Mouse (Mus musculus): ENCODE measurements around the gene Sh3bgrl. TPM values are rescaled to one million over a fixed set of nuclear protein-coding genes. Genes with fewer than 3 reads are reported as not detected.

Gene Sh3bgrl
- polyA plus RNA-seq, 1 experiment, result 18.5 TPM

- no peaks in the 10 kb centered on the region for H3K27me3 ChIP-seq (ENCODE audit: control insufficient read depth, insufficient read depth, insufficient read length)
These were observed 31.7 kb downstream of the Sh3bgrl start for GRCm38 (mm10) chrX:109126847-109127246.

GRCm38 (mm10) chrX:109127551-109128088 lies 32.5 kb downstream of the Sh3bgrl start:
- no peaks in the 10 kb centered on the region for H3K27me3 ChIP-seq (ENCODE audit: control insufficient read depth, insufficient read depth, insufficient read length)
- H3K4me3 ChIP-seq, result no peak overlapping the region
- no peaks in the 10 kb centered on the region for H3K36me3 ChIP-seq (ENCODE audit: control insufficient read depth, insufficient read depth)
- no peak overlapping the region for H3ac ChIP-seq (ENCODE audit: control insufficient read depth, insufficient read length)
- no peak overlapping the region for H3K4me2 ChIP-seq (ENCODE audit: low read depth)
- H3K79me2 ChIP-seq (ENCODE audit: control insufficient read depth, insufficient read depth), result peaks cover 64% of the 10 kb centered on the region
- TF ChIP-seq MYOG (IDR thresholded peaks at IDR 0.05; ENCODE audit: control insufficient read depth in 1 of 3, insufficient read depth in 1 of 3, insufficient read length in 2 of 3, low read depth in 2 of 3) (no peak), MAX (IDR thresholded peaks at IDR 0.05; ENCODE audit: low read depth) (no peak), MYOD1 (IDR thresholded peaks at IDR 0.05; ENCODE audit: control insufficient read depth in 1 of 3, insufficient read length in 2 of 3, low read depth in 2 of 3) (no peak), REST (IDR thresholded peaks at IDR 0.05; ENCODE audit: insufficient read depth, insufficient read length) (no peak), E2F4 (IDR thresholded peaks at IDR 0.05; ENCODE audit: insufficient read depth) (no peak), POLR2AphosphoS2 (IDR thresholded peaks at IDR 0.05; ENCODE audit: insufficient read length, low read depth) (no peak), POLR2A (IDR thresholded peaks at IDR 0.05; ENCODE audit: insufficient read length, low read depth) (no peak), TCF12 (IDR thresholded peaks at IDR 0.05; ENCODE audit: insufficient read depth, poor library complexity, severe bottlenecking) (no peak), SRF (IDR thresholded peaks at IDR 0.05; ENCODE audit: control insufficient read depth, insufficient read length, low read depth) (no peak), USF1 (IDR thresholded peaks at IDR 0.05; ENCODE audit: low read depth) (no peak), TCF3 (IDR thresholded peaks at IDR 0.05; ENCODE audit: insufficient read length, low read depth) (no peak), CEBPB (IDR thresholded peaks at IDR 0.05; ENCODE audit: insufficient read depth, poor library complexity, severe bottlenecking) (no peak)

More at GRCm38 (mm10) chrX:109126847-109127246, 31.7 kb downstream of the Sh3bgrl start:
- H3K4me3 ChIP-seq, result no peak overlapping the region
- H3K36me3 ChIP-seq (ENCODE audit: control insufficient read depth, insufficient read depth), result no peaks in the 10 kb centered on the region
- peaks cover 58% of the 10 kb centered on the region for H3K79me2 ChIP-seq (ENCODE audit: control insufficient read depth, insufficient read depth)
- H3ac ChIP-seq (ENCODE audit: control insufficient read depth, insufficient read length), result no peak overlapping the region
- TF ChIP-seq E2F4 (IDR thresholded peaks at IDR 0.05; ENCODE audit: insufficient read depth) (no peak), TCF3 (IDR thresholded peaks at IDR 0.05; ENCODE audit: insufficient read length, low read depth) (no peak), POLR2A (IDR thresholded peaks at IDR 0.05; ENCODE audit: insufficient read length, low read depth) (no peak), MYOG (IDR thresholded peaks at IDR 0.05; ENCODE audit: control insufficient read depth in 1 of 3, insufficient read depth in 1 of 3, insufficient read length in 2 of 3, low read depth in 2 of 3) (no peak), CEBPB (IDR thresholded peaks at IDR 0.05; ENCODE audit: insufficient read depth, poor library complexity, severe bottlenecking) (no peak), USF1 (IDR thresholded peaks at IDR 0.05; ENCODE audit: low read depth) (no peak), POLR2AphosphoS2 (IDR thresholded peaks at IDR 0.05; ENCODE audit: insufficient read length, low read depth) (no peak), MAX (IDR thresholded peaks at IDR 0.05; ENCODE audit: low read depth) (no peak), MYOD1 (IDR thresholded peaks at IDR 0.05; ENCODE audit: control insufficient read depth in 1 of 3, insufficient read length in 2 of 3, low read depth in 2 of 3) (no peak), REST (IDR thresholded peaks at IDR 0.05; ENCODE audit: insufficient read depth, insufficient read length) (no peak), SRF (IDR thresholded peaks at IDR 0.05; ENCODE audit: control insufficient read depth, insufficient read length, low read depth) (no peak), TCF12 (IDR thresholded peaks at IDR 0.05; ENCODE audit: insufficient read depth, poor library complexity, severe bottlenecking) (no peak)
- H3K4me2 ChIP-seq (ENCODE audit: low read depth), result no peak overlapping the region

- Histone ChIP-seq H3K4me3 (no peak overlapping the region), H3K27me3 (ENCODE audit: control insufficient read depth, insufficient read depth, insufficient read length) (no peaks in the 10 kb centered on the region), H3K4me2 (ENCODE audit: low read depth) (no peak overlapping the region), H3K36me3 (ENCODE audit: control insufficient read depth, insufficient read depth) (no peaks in the 10 kb centered on the region), H3K79me2 (ENCODE audit: control insufficient read depth, insufficient read depth) (peaks cover 61% of the 10 kb centered on the region), H3ac (ENCODE audit: control insufficient read depth, insufficient read length) (no peak overlapping the region)
- TF ChIP-seq POLR2AphosphoS2 (IDR thresholded peaks at IDR 0.05; ENCODE audit: insufficient read length, low read depth) (no peak), CEBPB (IDR thresholded peaks at IDR 0.05; ENCODE audit: insufficient read depth, poor library complexity, severe bottlenecking) (no peak), REST (IDR thresholded peaks at IDR 0.05; ENCODE audit: insufficient read depth, insufficient read length) (no peak), POLR2A (IDR thresholded peaks at IDR 0.05; ENCODE audit: insufficient read length, low read depth) (no peak), E2F4 (IDR thresholded peaks at IDR 0.05; ENCODE audit: insufficient read depth) (no peak), MAX (IDR thresholded peaks at IDR 0.05; ENCODE audit: low read depth) (no peak), TCF12 (IDR thresholded peaks at IDR 0.05; ENCODE audit: insufficient read depth, poor library complexity, severe bottlenecking) (no peak), MYOG (IDR thresholded peaks at IDR 0.05; ENCODE audit: control insufficient read depth in 1 of 3, insufficient read depth in 1 of 3, insufficient read length in 2 of 3, low read depth in 2 of 3) (no peak), MYOD1 (IDR thresholded peaks at IDR 0.05; ENCODE audit: control insufficient read depth in 1 of 3, insufficient read length in 2 of 3, low read depth in 2 of 3) (no peak), USF1 (IDR thresholded peaks at IDR 0.05; ENCODE audit: low read depth) (no peak), TCF3 (IDR thresholded peaks at IDR 0.05; ENCODE audit: insufficient read length, low read depth) (no peak), SRF (IDR thresholded peaks at IDR 0.05; ENCODE audit: control insufficient read depth, insufficient read length, low read depth) (no peak)
These were observed 34.9 kb downstream of the Sh3bgrl start for GRCm38 (mm10) chrX:109130066-109130465.

GRCm38 (mm10) chrX:109131834-109132233 lies 36.7 kb downstream of the Sh3bgrl start:
- H3K36me3 ChIP-seq (ENCODE audit: control insufficient read depth, insufficient read depth), result no peaks in the 10 kb centered on the region
- peaks cover 60% of the 10 kb centered on the region for H3K79me2 ChIP-seq (ENCODE audit: control insufficient read depth, insufficient read depth)
- H3ac ChIP-seq (ENCODE audit: control insufficient read depth, insufficient read length), result no peak overlapping the region
- H3K4me3 ChIP-seq, result no peak overlapping the region
- no peaks in the 10 kb centered on the region for H3K27me3 ChIP-seq (ENCODE audit: control insufficient read depth, insufficient read depth, insufficient read length)
- H3K4me2 ChIP-seq (ENCODE audit: low read depth), result no peak overlapping the region
- TF ChIP-seq TCF12 (IDR thresholded peaks at IDR 0.05; ENCODE audit: insufficient read depth, poor library complexity, severe bottlenecking) (no peak), SRF (IDR thresholded peaks at IDR 0.05; ENCODE audit: control insufficient read depth, insufficient read length, low read depth) (no peak), TCF3 (IDR thresholded peaks at IDR 0.05; ENCODE audit: insufficient read length, low read depth) (no peak), MYOG (IDR thresholded peaks at IDR 0.05; ENCODE audit: control insufficient read depth in 1 of 3, insufficient read depth in 1 of 3, insufficient read length in 2 of 3, low read depth in 2 of 3) (no peak), MYOD1 (IDR thresholded peaks at IDR 0.05; ENCODE audit: control insufficient read depth in 1 of 3, insufficient read length in 2 of 3, low read depth in 2 of 3) (no peak), REST (IDR thresholded peaks at IDR 0.05; ENCODE audit: insufficient read depth, insufficient read length) (no peak), USF1 (IDR thresholded peaks at IDR 0.05; ENCODE audit: low read depth) (no peak)

Data from myocyte (in vitro differentiated cells).